Mouse (Mus musculus): ENCODE data around the gene Dpm2.

Dpm2 gene

GRCm38 (mm10) chr2:32608778-32609435, 38.2 kb downstream of the Dpm2 start:
- DNase-seq (ENCODE audit: low spot score in 2 of 2), result no peak

- no peak for DNase-seq (ENCODE audit: low spot score in 2 of 2)
Measured at GRCm38 (mm10) chr2:32610610-32611229, 40.1 kb downstream of the Dpm2 start.

GRCm38 (mm10) chr2:32612274-32612673, 41.6 kb downstream of the Dpm2 start:
- no peak for DNase-seq (ENCODE audit: low spot score in 2 of 2)

GRCm38 (mm10) chr2:32617109-32617508, 46.5 kb downstream of the Dpm2 start:
- DNase-seq (ENCODE audit: low spot score in 2 of 2), result no peak

GRCm38 (mm10) chr2:32617601-32618000, 46.9 kb downstream of the Dpm2 start:
- no peak for DNase-seq (ENCODE audit: low spot score in 2 of 2)

GRCm38 (mm10) chr2:32618051-32618450, 47.4 kb downstream of the Dpm2 start:
- DNase-seq (ENCODE audit: low spot score in 2 of 2), result no peak

GRCm38 (mm10) chr2:32620682-32621516, 50.2 kb downstream of the Dpm2 start:
- no peak for DNase-seq (ENCODE audit: low spot score in 2 of 2)

- no peak for DNase-seq (ENCODE audit: low spot score in 2 of 2)
Measured at GRCm38 (mm10) chr2:32621517-32621859, 50.8 kb downstream of the Dpm2 start, which contains the start of gene Ak1. Ak1 (plus strand) TSS chr2:32621758.
